Mouse (Mus musculus) natural killer cell, adult 2 months (primary cell): ENCODE measurements around the gene Sulf2.
A peak's percentile ranks its signal among the peaks of the same experiment; 100 is the strongest.

Experiments used
- DNase-seq, 2 experiments: peaks; one replicate each; pipeline ENCODE4 v3.0.0; 2022; ENCODE audit warnings: low spot score in 2 of 2

The Sulf2 gene

GRCm38 (mm10) chr2:166175552-166176136, 20.2 kb upstream of the Sulf2 start:
- DNase-seq: no peak

GRCm38 (mm10) chr2:166175145-166175544, 19.7 kb upstream of the Sulf2 start:
- no peak for DNase-seq

- no peak for DNase-seq
Measured at GRCm38 (mm10) chr2:166173169-166173568, 17.7 kb upstream of the Sulf2 start.

- DNase-seq: no peak
Measured at GRCm38 (mm10) chr2:166170173-166170572, 14.7 kb upstream of the Sulf2 start.

- no peak for DNase-seq
Measured at GRCm38 (mm10) chr2:166168868-166169267, 13.4 kb upstream of the Sulf2 start.

- DNase-seq: no peak
Measured at GRCm38 (mm10) chr2:166167387-166167786, 11.9 kb upstream of the Sulf2 start.

- DNase-seq: no peak
Measured at GRCm38 (mm10) chr2:166165396-166165795, 9.9 kb upstream of the Sulf2 start.

GRCm38 (mm10) chr2:166164601-166165000, 9.1 kb upstream of the Sulf2 start:
- no peak for DNase-seq

- no peak for DNase-seq
Measured at GRCm38 (mm10) chr2:166163917-166164316, 8.5 kb upstream of the Sulf2 start.

- DNase-seq: no peak
Measured at GRCm38 (mm10) chr2:166163252-166163651, 7.8 kb upstream of the Sulf2 start.

- DNase-seq: no peak
Measured at GRCm38 (mm10) chr2:166162160-166162559, 6.7 kb upstream of the Sulf2 start.

- DNase-seq: no peak
Measured at GRCm38 (mm10) chr2:166159276-166159675, 3.8 kb upstream of the Sulf2 start.

- DNase-seq: no peak
Measured at GRCm38 (mm10) chr2:166157767-166158561, 2.5 kb upstream of the Sulf2 start.

GRCm38 (mm10) chr2:166157144-166157543, 1.7 kb upstream of the Sulf2 start:
- no peak for DNase-seq

GRCm38 (mm10) chr2:166156122-166156521, 659 bp upstream of the Sulf2 start:
- DNase-seq: no peak

GRCm38 (mm10) chr2:166154749-166155453, 562 bp downstream of the Sulf2 start:
- DNase-seq: no peak

GRCm38 (mm10) chr2:166153891-166154711, 1.4 kb downstream of the Sulf2 start:
- no peak for DNase-seq

GRCm38 (mm10) chr2:166153399-166153793, 2.1 kb downstream of the Sulf2 start:
- no peak for DNase-seq

- peak; percentile 34 to 49 for DNase-seq
Measured at GRCm38 (mm10) chr2:166152734-166153398, 2.6 kb downstream of the Sulf2 start.

GRCm38 (mm10) chr2:166151510-166152473, 3.7 kb downstream of the Sulf2 start:
- DNase-seq: no peak
